Mouse (Mus musculus) left cerebral cortex, adult 6 months (tissue): Measurements from ENCODE around the gene Hes3. TPM values are rescaled to one million over a fixed set of nuclear protein-coding genes. Genes with fewer than 3 reads are reported as not detected.

Source experiments
- long read RNA-seq, 2 experiments: library from polyadenylated mRNA; unstranded; transcript quantifications; one replicate each; pipeline ENCODE4 v2.0.0; 2019 to 2020
- polyA plus RNA-seq: library from polyadenylated mRNA; unstranded; fragments of <200 nt; fragmentation: Nextera tagmentation; gene quantifications from 2 replicates; pipeline ENCODE4 v1.2.3, GENCODE M21; 2021

Gene Hes3
- polyA plus RNA-seq: 0.13 and 0.26 TPM in 2 replicates
- long read RNA-seq, experiment 1: 0 reads
- long read RNA-seq, experiment 2: 0 reads

GRCm38 (mm10) chr4:152291562-152291961 is at the start of gene Hes3:
Gene Hes3 (minus strand): TSS chr4:152291662.

GRCm38 (mm10) chr4:152338419-152339292 is 47.2 kb upstream of the Hes3 start, which contains the start of gene Chd5:
Gene Chd5 (plus strand): TSS chr4:152338651.

GRCm38 (mm10) chr4:152325574-152326411 is 34.3 kb upstream of the Hes3 start, which contains the start of gene Rpl22:
Gene Rpl22 (plus strand): TSS chr4:152325742.

GRCm38 (mm10) chr4:152318517-152319234 is 27.2 kb upstream of the Hes3 start, which contains the start of gene Rnf207:
Gene Rnf207 (minus strand): TSS chr4:152318993.

GRCm38 (mm10) chr4:152296874-152297861 is 5.7 kb upstream of the Hes3 start, which contains the start of gene Icmt:
Gene Icmt (plus strand): TSS chr4:152297227.

GRCm38 (mm10) chr4:152273621-152274236 is 17.7 kb downstream of the Hes3 start, which contains the start of gene Gpr153:
Gene Gpr153 (plus strand): TSS chr4:152274232.

Other genes with a start within 250 kb of the Hes3 start
- gene Plekhg5, start 219.2 kb downstream of the Hes3 start, polyA plus RNA-seq: 10.1 and 17.7 TPM in 2 replicates
- gene Tnfrsf25, start 175.7 kb downstream of the Hes3 start, polyA plus RNA-seq: 0.10 and 0.37 TPM in 2 replicates
- 0.93 and 2.0 TPM in 2 replicates for gene Espn, start 139.3 kb downstream of the Hes3 start, polyA plus RNA-seq
- not detected in 2 replicates for gene Hes2, start 132.8 kb downstream of the Hes3 start, polyA plus RNA-seq
- gene Acot7, start 113.5 kb downstream of the Hes3 start, polyA plus RNA-seq: 310 and 366 TPM in 2 replicates
- gene Gpr153, start 17.4 kb downstream of the Hes3 start, polyA plus RNA-seq: 2.4 and 6.7 TPM in 2 replicates
- gene Icmt, start 5.6 kb upstream of the Hes3 start, polyA plus RNA-seq: 17.0 and 18.5 TPM in 2 replicates
- gene Rnf207, start 27.3 kb upstream of the Hes3 start, polyA plus RNA-seq: 1.6 and 1.9 TPM in 2 replicates
- gene Rpl22, start 34.1 kb upstream of the Hes3 start, polyA plus RNA-seq: 355 and 361 TPM in 2 replicates
- gene Chd5, start 47.0 kb upstream of the Hes3 start, polyA plus RNA-seq: 73.6 and 117 TPM in 2 replicates
- 2.2 and 2.4 TPM in 2 replicates for gene Nphp4, start 185.0 kb upstream of the Hes3 start, polyA plus RNA-seq
- 83.0 and 111 TPM in 2 replicates for gene Kcnab2, start 186.2 kb upstream of the Hes3 start, polyA plus RNA-seq